Comparison of ENCODE assay signal across 11 mouse cellular contexts in the genomic region with DNA sequence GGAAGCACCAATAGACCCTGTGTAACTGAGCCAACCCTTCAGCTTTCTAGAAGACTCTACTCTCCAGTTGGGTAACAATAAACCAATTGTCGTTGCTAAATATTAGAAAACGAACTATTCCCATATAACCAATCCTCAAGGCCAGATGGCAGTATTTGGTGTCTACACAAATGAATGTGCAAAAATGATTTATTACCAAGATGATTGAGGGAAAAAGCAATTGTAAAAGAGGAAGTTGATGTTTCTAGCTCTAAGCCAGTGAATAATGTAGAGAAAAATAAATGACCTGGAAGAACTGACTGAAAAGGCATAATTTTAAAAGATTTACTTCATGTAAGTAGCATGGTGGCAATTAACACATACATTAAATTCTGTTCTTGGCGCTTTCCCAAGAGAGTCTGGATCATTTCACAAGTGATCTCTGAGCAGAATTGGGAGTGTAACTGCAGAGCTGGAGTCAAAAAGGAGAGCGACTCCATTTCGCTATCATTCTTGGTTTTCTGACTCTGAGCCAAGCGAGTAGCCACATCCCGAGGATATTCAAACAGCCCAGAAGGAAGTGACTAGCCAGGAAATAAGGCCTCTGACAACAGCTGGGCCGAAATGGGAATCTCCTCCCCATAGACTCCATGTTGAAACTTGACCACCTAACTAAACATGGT. TPM values are rescaled to one million over a fixed set of nuclear protein-coding genes. Genes with fewer than 3 reads are reported as not detected.
"Had no signal": no experiment of that assay in that cellular context is flagged by ENCODE, and none has a peak within 500 bp of the region (broad histone marks: within the 10 kb centered on the region; RNA-seq: fewer than 3 reads in every experiment).

No protein-coding gene starts in this region.

- H3K27ac ChIP-seq: layer of hippocampus, adult 2 months; limb, embryonic 10.5 days; liver, embryonic 12.5 days; lung, embryonic 15.5 days; midbrain, embryonic 13.5 days; stomach, embryonic 15.5 days had no signal

- H3K4me2 ChIP-seq: liver, embryonic 12.5 days; lung, embryonic 15.5 days; midbrain, embryonic 13.5 days; stomach, embryonic 15.5 days had no signal

- H3K9me3 ChIP-seq: limb, embryonic 10.5 days; liver, embryonic 12.5 days; lung, embryonic 15.5 days; midbrain, embryonic 13.5 days; stomach, embryonic 15.5 days had no signal

- H3K4me1 ChIP-seq: liver, embryonic 12.5 days had no signal

- H3K4me3 ChIP-seq: layer of hippocampus, adult 2 months; limb, embryonic 10.5 days; liver, embryonic 12.5 days; lung, embryonic 15.5 days; midbrain, embryonic 13.5 days; stomach, embryonic 15.5 days had no signal

- ATAC-seq: liver, embryonic 12.5 days; midbrain, embryonic 13.5 days had no signal

- H3K36me3 ChIP-seq: limb, embryonic 10.5 days; liver, embryonic 12.5 days; lung, embryonic 15.5 days; midbrain, embryonic 13.5 days; stomach, embryonic 15.5 days had no signal

- H3K27me3 ChIP-seq: stomach, embryonic 15.5 days had no signal

- DNase-seq: kidney, postnatal 4 days; right cerebral cortex, postnatal 14 days; thymus, adult 2 months; thymus, postnatal 25 days had no signal

- H3K9ac ChIP-seq: liver, embryonic 12.5 days; lung, embryonic 15.5 days; midbrain, embryonic 13.5 days; stomach, embryonic 15.5 days had no signal

RNA-seq across cellular contexts. Expression of a gene that starts 3.7 kb away (rescaled TPM):
- polyA plus RNA-seq: spleen, adult 2 months; thymus, adult 2 months had no signal
